Mouse (Mus musculus): ENCODE results near the gene Cyp2d22. TPM values are rescaled to one million over a fixed set of nuclear protein-coding genes. Genes with fewer than 3 reads are reported as not detected.
"Not testable (repeated sequence)": the region's sequence is repeated elsewhere in the genome, so short reads cannot be mapped to it uniquely, and the experiment has no call there.

Cyp2d22 gene
- polyA plus RNA-seq, 1 experiment: 9.9 TPM

- TF ChIP-seq POLR2A (IDR thresholded peaks at IDR 0.05; ENCODE audit: control insufficient read depth, low read depth, low read length) (no peak), CTCF (IDR thresholded peaks at IDR 0.05; ENCODE audit: control insufficient read depth, insufficient read depth, insufficient replicate concordance, low read depth, low read length) (no peak)
- no peak overlapping the region for H3K4me3 ChIP-seq (ENCODE audit: control insufficient read depth, low read depth, low read length)
- peaks cover 10% of the 10 kb centered on the region for H3K4me1 ChIP-seq (ENCODE audit: control insufficient read depth, insufficient read depth, low read length)
- no peaks in the 10 kb centered on the region for H3K36me3 ChIP-seq (ENCODE audit: control insufficient read depth, insufficient read depth, low read length)
- no peaks in the 10 kb centered on the region for H3K27me3 ChIP-seq (ENCODE audit: control insufficient read depth, insufficient read depth, low read length)
- H3K27ac ChIP-seq (ENCODE audit: control insufficient read depth, insufficient read depth, low read depth, low read length): no peak overlapping the region
These were observed 4.2 kb downstream of the Cyp2d22 start for GRCm38 (mm10) chr15:82375855-82376254.

- no peaks in the 10 kb centered on the region for H3K36me3 ChIP-seq (ENCODE audit: control insufficient read depth, insufficient read depth, low read length)
- no peaks in the 10 kb centered on the region for H3K27me3 ChIP-seq (ENCODE audit: control insufficient read depth, insufficient read depth, low read length)
- TF ChIP-seq POLR2A (IDR thresholded peaks at IDR 0.05; ENCODE audit: control insufficient read depth, low read depth, low read length) (no peak), CTCF (IDR thresholded peaks at IDR 0.05; ENCODE audit: control insufficient read depth, insufficient read depth, insufficient replicate concordance, low read depth, low read length) (no peak)
- no peak overlapping the region for H3K27ac ChIP-seq (ENCODE audit: control insufficient read depth, insufficient read depth, low read depth, low read length)
- no peak overlapping the region for H3K4me3 ChIP-seq (ENCODE audit: control insufficient read depth, low read depth, low read length)
- peaks cover 2% of the 10 kb centered on the region for H3K4me1 ChIP-seq (ENCODE audit: control insufficient read depth, insufficient read depth, low read length)
These were observed 5.6 kb downstream of the Cyp2d22 start for GRCm38 (mm10) chr15:82374437-82374836.

- Histone ChIP-seq H3K27ac (ENCODE audit: control insufficient read depth, insufficient read depth, low read depth, low read length) (no peak overlapping the region), H3K4me3 (ENCODE audit: control insufficient read depth, low read depth, low read length) (no peak overlapping the region), H3K27me3 (ENCODE audit: control insufficient read depth, insufficient read depth, low read length) (no peaks in the 10 kb centered on the region), H3K36me3 (ENCODE audit: control insufficient read depth, insufficient read depth, low read length) (no peaks in the 10 kb centered on the region), H3K4me1 (ENCODE audit: control insufficient read depth, insufficient read depth, low read length) (no peaks in the 10 kb centered on the region; the same call in 1 of the 2 replicates)
- no peak for TF ChIP-seq CTCF (IDR thresholded peaks at IDR 0.05; ENCODE audit: control insufficient read depth, insufficient read depth, insufficient replicate concordance, low read depth, low read length)
- TF ChIP-seq POLR2A (IDR thresholded peaks at IDR 0.05; ENCODE audit: control insufficient read depth, low read depth, low read length): no peak
These were observed 7.1 kb downstream of the Cyp2d22 start for GRCm38 (mm10) chr15:82372991-82373390.

GRCm38 (mm10) chr15:82372446-82372845 lies 7.6 kb downstream of the Cyp2d22 start:
- TF ChIP-seq POLR2A (IDR thresholded peaks at IDR 0.05; ENCODE audit: control insufficient read depth, low read depth, low read length): no peak
- TF ChIP-seq CTCF (IDR thresholded peaks at IDR 0.05; ENCODE audit: control insufficient read depth, insufficient read depth, insufficient replicate concordance, low read depth, low read length): no peak
- Histone ChIP-seq H3K4me1 (ENCODE audit: control insufficient read depth, insufficient read depth, low read length) (no peaks in the 10 kb centered on the region; the same call in 1 of the 2 replicates), H3K4me3 (ENCODE audit: control insufficient read depth, low read depth, low read length) (no peak overlapping the region), H3K27ac (ENCODE audit: control insufficient read depth, insufficient read depth, low read depth, low read length) (no peak overlapping the region), H3K36me3 (ENCODE audit: control insufficient read depth, insufficient read depth, low read length) (no peaks in the 10 kb centered on the region), H3K27me3 (ENCODE audit: control insufficient read depth, insufficient read depth, low read length) (no peaks in the 10 kb centered on the region)

GRCm38 (mm10) chr15:82368851-82369250 lies 11.2 kb downstream of the Cyp2d22 start:
- Histone ChIP-seq H3K4me1 (ENCODE audit: control insufficient read depth, insufficient read depth, low read length) (no peaks in the 10 kb centered on the region), H3K4me3 (ENCODE audit: control insufficient read depth, low read depth, low read length) (no peak overlapping the region), H3K36me3 (ENCODE audit: control insufficient read depth, insufficient read depth, low read length) (no peaks in the 10 kb centered on the region), H3K27ac (ENCODE audit: control insufficient read depth, insufficient read depth, low read depth, low read length) (no peak overlapping the region), H3K27me3 (ENCODE audit: control insufficient read depth, insufficient read depth, low read length) (no peaks in the 10 kb centered on the region)
- TF ChIP-seq POLR2A (IDR thresholded peaks at IDR 0.05; ENCODE audit: control insufficient read depth, low read depth, low read length): no peak
- TF ChIP-seq CTCF (IDR thresholded peaks at IDR 0.05; ENCODE audit: control insufficient read depth, insufficient read depth, insufficient replicate concordance, low read depth, low read length): no peak

GRCm38 (mm10) chr15:82368146-82368545 lies 11.9 kb downstream of the Cyp2d22 start:
- no peak for TF ChIP-seq CTCF (IDR thresholded peaks at IDR 0.05; ENCODE audit: control insufficient read depth, insufficient read depth, insufficient replicate concordance, low read depth, low read length)
- no peaks in the 10 kb centered on the region for H3K36me3 ChIP-seq (ENCODE audit: control insufficient read depth, insufficient read depth, low read length)
- H3K27me3 ChIP-seq (ENCODE audit: control insufficient read depth, insufficient read depth, low read length): no peaks in the 10 kb centered on the region
- no peaks in the 10 kb centered on the region for H3K4me1 ChIP-seq (ENCODE audit: control insufficient read depth, insufficient read depth, low read length)
- H3K27ac ChIP-seq (ENCODE audit: control insufficient read depth, insufficient read depth, low read depth, low read length): no peak overlapping the region
- no peak overlapping the region for H3K4me3 ChIP-seq (ENCODE audit: control insufficient read depth, low read depth, low read length)

- not testable (repeated sequence) for H3K4me1 ChIP-seq (ENCODE audit: control insufficient read depth, insufficient read depth, low read length); H3K27ac ChIP-seq (ENCODE audit: control insufficient read depth, insufficient read depth, low read depth, low read length)
These were observed 15.5 kb downstream of the Cyp2d22 start for GRCm38 (mm10) chr15:82364561-82364960.

GRCm38 (mm10) chr15:82363801-82364200 lies 16.3 kb downstream of the Cyp2d22 start:
- not testable (repeated sequence) for H3K4me1 ChIP-seq (ENCODE audit: control insufficient read depth, insufficient read depth, low read length); H3K27ac ChIP-seq (ENCODE audit: control insufficient read depth, insufficient read depth, low read depth, low read length); H3K27me3 ChIP-seq (ENCODE audit: control insufficient read depth, insufficient read depth, low read length); H3K36me3 ChIP-seq (ENCODE audit: control insufficient read depth, insufficient read depth, low read length); H3K4me3 ChIP-seq (ENCODE audit: control insufficient read depth, low read depth, low read length)

More at GRCm38 (mm10) chr15:82364561-82364960, 15.5 kb downstream of the Cyp2d22 start:
- not testable (repeated sequence) for H3K27me3 ChIP-seq (ENCODE audit: control insufficient read depth, insufficient read depth, low read length); H3K4me3 ChIP-seq (ENCODE audit: control insufficient read depth, low read depth, low read length); H3K36me3 ChIP-seq (ENCODE audit: control insufficient read depth, insufficient read depth, low read length)
